Mouse (Mus musculus) effector memory CD4-positive, alpha-beta T cell, adult 7 months (primary cell): ENCODE results near the gene Gm45261. TPM values are rescaled to one million over a fixed set of nuclear protein-coding genes. Genes with fewer than 3 reads are reported as not detected.

Source experiments
- polyA plus RNA-seq: library from polyadenylated mRNA; unstranded; fragments of 100-300 nt; shearing (Covaris generic); gene quantifications from one replicate; pipeline ENCODE4 v1.2.1, GENCODE M21; 2017

Gm45261 gene
- polyA plus RNA-seq: not detected

GRCm38 (mm10) chr1:80461348-80461747 is at the start of gene Gm45261:
Gm45261 (minus strand) TSS chr1:80461448.

Other genes starting within 250 kb of the Gm45261 start
- 2.2 TPM for gene Fam124b, start 243.0 kb downstream of the Gm45261 start, polyA plus RNA-seq
- gene Cul3, start 121.0 kb downstream of the Gm45261 start, polyA plus RNA-seq: 284 TPM